Mouse (Mus musculus): ENCODE results near the gene Men1.

Men1 gene

DNA sequence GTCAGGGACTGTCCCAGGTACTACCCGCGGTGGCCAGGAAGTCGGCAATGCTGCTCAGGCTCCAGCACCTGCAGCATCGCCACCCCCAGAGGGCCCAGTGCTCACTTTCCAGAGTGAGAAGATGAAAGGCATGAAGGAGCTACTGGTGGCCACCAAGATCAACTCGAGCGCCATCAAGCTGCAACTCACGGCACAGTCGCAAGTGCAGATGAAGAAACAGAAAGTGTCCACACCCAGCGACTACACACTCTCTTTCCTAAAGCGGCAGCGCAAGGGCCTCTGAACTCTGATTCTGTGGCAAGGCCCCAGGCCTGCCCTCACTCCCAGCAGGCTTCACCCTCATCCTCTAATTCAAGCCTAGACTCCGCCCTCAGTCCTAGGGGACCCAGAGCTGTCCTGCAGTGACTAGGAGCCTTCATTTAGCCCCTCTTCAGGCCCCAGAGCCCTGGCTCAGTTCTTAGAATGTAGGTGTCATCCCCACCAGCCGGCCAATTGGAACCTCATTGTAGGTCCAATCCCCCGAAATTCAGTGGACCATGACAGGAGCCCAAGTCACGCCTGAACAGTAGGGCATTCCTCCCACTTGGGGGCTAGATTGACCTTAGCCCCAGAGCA is 5.2 kb downstream of the Men1 start:
- DNase-seq: no peak

DNA sequence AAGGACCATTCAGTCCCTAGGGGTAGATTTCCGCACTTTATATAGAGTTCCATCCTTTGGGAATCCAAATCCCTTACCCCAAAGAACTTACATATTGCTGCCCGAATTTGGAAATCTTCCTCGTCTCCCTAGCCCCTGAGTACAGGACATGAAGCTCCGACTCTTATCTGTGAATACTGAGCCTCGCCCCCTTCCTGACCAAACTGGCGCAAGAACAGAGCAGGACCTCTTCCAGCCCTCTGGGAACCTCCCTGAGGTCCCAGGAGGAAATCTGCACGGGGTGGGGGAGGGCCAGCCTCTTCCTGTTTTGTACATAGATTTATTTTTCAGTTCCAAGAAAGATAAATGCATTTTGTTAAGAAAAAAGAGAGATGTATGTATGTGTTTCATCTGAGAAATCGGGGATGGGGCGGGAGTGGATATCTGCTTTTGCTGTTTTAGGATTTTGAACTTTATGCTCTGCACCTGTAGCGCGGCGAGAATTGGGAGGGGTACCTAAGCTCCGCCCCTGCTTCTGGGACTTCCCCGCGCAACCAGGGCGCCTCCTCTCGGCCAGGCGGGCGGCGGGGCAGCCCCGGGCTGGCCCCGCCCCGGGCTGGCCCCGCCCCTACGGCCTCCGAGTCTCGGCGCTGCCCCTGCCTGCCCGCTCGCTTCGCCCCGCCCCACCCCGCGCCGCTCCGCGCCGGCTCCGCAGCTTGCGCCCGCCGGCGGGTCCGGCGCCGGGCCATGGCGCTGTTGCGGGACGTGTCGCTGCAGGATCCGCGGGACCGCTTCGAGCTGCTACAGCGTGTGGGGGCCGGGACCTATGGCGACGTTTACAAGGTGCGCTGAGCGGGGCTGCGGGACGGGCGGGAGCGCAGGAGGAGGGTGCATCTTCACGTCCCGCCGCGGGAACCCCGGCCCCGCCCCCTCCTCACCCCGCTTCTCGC is 6.0 kb downstream of the Men1 start, which contains the start of gene Map4k2:
Gene Map4k2, plus strand, starts transcription at position 612 of the 929 bp plus-strand sequence.
- DNase-seq: peak; percentile 90

- DNase-seq: no peak
These were observed 6.8 kb downstream of the Men1 start for GRCm38 (mm10) chr19:6341453-6342077.

GRCm38 (mm10) chr19:6342276-6342933 is 7.6 kb downstream of the Men1 start:
- no peak for DNase-seq

- DNase-seq: no peak
These were observed 8.5 kb downstream of the Men1 start for GRCm38 (mm10) chr19:6343066-6343925.

DNA sequence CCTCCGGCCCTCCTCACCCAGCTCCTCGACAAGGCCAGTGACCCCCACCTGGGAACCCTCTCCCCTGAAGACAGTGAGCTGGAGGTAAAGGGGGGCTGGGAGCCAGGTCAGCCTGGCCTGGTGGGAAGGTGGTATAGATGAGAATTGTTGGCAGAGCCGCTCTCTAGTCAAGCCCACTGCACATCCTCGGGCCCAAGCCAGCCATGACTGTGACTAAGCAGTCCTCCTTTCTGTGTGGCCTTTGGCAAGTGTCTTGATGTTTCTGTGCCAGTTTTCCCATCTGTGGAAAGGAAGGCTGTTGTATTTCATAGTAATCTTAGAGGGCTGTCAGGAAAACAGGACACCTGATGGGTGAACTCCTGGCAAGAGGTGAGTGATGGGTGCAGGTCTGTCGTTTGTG is 9.2 kb downstream of the Men1 start:
- DNase-seq: no peak

- DNase-seq: no peak
These were observed 11.2 kb downstream of the Men1 start for GRCm38 (mm10) chr19:6346023-6346422.

- no peak for DNase-seq
These were observed 11.9 kb downstream of the Men1 start for GRCm38 (mm10) chr19:6346661-6347060.

DNA sequence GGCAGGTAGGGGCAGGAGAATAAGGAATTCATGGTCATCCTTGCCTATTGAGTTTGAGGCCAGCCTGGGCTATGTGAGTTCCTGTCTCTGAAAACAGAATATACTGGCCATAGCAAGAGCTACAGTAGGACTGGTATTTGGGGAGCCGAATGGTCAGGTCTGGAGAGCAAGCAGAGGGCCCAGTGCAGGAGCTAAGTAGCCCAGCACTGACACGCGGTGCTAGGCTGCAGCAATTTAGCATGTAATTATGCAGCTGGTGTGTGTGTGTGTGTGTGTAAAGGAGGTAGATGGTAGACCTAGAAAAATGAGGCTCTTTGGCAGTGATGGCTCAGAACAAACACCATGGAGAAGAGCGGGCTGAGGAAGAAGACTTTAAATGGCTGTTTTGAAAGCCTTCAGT is 12.8 kb downstream of the Men1 start:
- DNase-seq: no peak

DNA sequence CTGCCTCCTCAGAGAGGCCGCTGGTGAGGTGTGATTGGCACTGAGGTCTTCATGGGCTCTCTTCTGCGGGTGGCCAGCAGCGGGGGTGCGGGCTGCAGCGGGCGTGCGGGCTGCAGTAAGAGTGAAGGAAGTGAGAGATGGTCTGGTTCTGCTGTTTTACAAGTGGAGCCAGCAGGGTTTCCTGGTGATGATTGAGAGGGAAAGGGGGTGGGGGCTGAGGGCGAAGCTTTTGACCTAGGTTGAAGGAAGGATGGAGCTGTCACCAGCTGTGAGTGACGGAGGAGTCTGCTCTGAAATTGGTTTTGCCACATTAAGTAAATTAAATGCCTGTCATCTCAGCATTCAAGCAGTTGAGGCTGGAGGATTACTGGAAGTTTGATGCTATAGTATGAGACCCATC is 13.9 kb downstream of the Men1 start:
- DNase-seq: no peak

DNA sequence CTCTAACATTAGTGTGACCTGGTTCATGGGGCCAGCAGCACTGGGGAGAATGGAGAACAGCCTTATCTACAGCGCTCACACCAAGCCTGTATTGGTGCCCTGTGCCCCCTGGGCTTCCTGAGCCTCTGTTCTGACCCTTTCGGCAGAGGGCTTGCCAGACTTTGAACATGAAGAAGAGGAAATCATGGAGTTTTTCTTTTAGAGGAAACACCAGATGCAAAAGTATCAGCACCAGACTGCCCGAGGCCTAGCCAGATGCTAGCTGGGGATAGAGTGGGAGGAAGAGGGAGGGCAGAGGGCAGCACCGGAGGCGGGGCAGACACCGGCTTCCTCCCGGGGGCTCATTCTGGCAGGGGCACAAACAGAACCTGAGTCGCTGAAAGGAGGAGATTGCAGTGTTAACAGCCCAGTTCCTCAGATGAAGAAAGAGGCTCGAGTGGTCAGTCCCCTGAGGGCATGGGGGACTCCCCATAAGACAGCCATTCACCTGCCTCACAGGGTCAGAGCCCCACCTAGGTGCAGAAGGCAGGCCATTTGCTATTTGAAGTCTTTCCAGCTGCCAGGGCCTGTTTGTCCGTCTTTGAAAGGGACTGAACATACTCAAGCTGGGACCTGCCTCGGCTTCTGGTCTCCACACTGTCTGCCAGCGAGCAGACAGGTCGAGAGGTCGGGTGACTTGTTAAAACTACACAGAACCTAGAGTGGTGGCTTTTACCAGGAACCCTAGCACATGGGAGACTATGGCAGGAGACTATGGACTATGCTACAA is 14.6 kb downstream of the Men1 start:
- DNase-seq: peak; percentile 56

DNA sequence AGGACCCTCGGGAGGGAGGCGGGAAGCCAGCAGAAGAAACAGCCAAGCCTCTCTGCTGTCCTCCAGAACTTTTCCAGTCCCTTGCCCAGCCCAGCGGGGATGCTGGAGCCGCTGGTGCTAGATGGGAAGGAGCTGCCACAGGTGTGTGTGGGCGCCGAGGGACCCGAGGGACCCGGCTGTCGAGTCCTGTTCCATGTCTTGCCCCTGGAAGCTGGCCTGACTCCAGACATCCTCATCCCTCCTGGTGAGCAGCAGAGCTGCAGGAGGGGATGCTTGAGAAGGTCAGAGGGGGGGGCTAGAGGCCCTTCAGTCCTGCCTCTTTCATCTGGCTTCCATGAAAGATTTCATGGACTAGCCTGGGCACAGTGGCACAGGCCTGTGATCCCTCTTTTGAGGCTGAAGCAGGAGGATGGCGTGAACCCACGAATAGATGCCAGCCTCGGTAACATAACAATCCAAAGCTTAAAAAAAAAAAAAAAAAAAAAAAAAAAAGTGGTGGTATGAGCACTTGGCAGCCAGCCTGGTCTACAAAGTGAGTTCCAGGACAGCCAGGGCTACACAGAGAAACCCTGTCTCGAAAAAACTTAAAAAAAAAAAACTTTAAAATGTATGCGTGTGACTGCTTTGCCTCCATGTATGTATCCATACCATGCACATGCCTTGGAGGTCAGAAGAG is 16.8 kb downstream of the Men1 start:
- no peak for DNase-seq

DNA sequence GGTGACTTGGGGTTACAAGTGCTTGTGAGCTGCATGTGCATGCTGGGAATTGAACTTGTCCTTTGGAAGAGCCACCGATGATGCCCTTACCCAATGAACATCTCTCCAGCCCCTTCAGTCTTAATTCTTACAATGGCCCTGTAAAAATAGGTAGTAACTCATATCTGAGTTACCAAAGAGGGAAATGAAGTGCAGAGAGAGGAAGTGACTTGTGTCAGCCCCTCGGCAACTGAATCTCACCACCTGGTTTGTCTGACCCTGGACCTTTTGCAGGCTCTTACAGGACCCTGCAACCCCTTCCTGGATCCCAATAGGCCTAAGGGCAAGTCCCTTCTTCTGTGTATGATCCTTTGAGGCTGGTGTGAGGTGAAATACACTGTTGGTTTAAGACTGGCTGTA is 17.3 kb downstream of the Men1 start:
- DNase-seq: no peak

GRCm38 (mm10) chr19:6354030-6354429 is 19.3 kb downstream of the Men1 start:
- DNase-seq: no peak

- DNase-seq: no peak
These were observed 26.5 kb downstream of the Men1 start for GRCm38 (mm10) chr19:6361291-6361690.

DNA sequence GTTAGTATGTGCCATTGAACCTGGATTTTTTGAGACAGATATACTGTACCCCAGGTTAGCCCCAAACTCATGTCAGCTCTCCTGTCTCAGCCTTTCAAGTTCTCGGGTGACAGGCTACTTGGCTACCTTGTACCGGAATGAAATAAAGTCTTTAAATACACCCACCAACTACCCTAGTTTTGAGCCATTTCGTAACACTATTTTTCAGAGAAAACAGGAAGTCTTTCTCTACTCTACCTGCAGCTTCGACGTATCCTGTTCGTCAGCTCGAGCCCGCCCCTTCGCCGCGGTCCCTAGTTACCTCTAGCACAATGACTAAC is 28.3 kb downstream of the Men1 start:
- no peak for DNase-seq

DNA sequence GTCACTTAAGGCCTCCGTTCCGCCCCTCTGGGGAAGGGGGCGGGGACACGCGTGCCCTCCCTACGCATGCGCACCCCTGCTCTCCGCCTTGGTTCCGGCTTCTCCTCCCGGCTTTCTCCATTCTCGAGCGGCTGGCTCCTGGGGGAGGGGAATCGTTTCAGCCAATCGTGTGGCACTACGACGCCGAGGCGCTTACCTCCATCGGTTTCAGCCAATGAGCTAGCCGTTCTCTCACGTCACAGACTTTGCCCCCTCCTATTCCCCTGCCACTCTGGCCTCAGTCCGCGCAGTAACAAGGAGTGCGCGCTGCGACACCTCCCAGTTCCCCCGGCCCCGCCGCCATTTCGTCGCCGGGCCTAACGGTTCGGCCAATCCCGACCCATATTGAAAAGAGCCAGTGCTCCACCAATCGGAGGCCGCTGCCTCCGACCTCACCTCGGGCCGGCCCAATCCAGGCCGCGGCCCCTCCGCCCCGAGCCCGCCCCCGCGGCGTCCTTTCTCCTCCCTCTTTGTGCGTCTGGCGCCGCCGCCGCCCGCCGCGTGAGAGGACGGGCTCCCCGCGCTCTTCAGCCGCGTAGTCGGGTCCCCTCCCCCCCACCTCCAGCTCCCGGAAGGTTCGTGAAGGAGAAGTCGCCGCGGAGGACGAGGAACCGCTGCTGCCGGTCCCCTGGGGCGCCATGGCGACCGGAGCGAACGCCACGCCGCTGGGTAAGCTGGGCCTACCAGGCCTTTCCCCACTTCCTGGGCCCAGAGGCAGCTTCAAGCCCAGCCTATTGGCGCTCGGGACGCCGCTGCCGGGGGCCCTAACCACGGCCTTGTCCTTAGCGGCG is 28.8 kb downstream of the Men1 start, which contains the start of gene Sf1:
Gene Sf1, plus strand, starts transcription at position 280 of the 830 bp plus-strand sequence.
- DNase-seq: peak; percentile 99

DNA sequence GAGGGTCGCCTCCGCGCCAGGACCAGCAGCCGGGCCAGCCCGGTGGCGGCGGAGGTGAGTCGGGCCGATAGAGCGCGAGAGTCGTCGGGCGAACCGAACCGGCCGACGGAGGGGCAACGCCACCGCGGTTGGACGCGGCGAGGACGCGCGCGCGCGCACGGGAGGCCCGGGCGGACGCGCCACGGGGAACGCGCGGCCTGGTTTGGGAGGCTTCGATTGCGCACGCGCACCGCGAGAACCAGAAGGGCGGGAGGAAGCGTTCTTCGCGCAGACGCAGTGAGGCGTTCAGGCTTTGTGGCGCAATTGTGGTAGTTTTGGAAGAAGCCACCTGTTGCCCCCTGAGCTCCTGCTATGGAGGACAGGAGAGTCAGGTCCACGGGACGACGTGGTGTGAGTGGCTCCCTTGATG is 29.5 kb downstream of the Men1 start:
- DNase-seq: peak; percentile 94

DNA sequence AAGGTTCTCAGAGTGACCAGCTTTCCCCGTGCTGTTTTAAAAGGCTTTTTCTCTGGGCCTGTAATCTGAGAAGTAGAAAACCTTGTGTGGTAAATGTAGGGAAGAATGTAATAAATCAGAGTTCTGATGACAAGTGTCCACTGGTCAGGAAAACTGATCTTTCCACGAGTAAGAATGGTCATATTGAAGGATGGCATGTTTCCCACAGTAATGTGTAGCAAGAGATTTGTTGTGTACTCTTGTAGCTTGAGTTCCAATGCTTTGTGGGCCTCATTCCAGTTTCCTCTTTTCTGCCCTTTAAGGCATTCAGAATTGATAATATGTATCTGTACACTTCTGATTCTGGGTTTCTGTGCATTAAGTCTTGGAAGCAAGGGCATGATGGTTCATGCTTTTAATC is 30.1 kb downstream of the Men1 start:
- DNase-seq: no peak

- no peak for DNase-seq
These were observed 35.4 kb downstream of the Men1 start for GRCm38 (mm10) chr19:6370175-6370574.

Measured in embryo, embryonic 11 days (tissue).